Mouse (Mus musculus): ENCODE data around the gene Fam162b. TPM values are rescaled to one million over a fixed set of nuclear protein-coding genes. Genes with fewer than 3 reads are reported as not detected.

Fam162b gene
- total RNA-seq, 2 experiments from 2014 or later: 0.60 TPM; not detected in 1

Other genes starting within 250 kb of the Fam162b start
- not detected for gene Gm49339, start 109.9 kb downstream of the Fam162b start, total RNA-seq (2021)
- under 1 TPM; 0.50 to 0.62 TPM for gene Lilr4b, start 109.9 kb downstream of the Fam162b start, total RNA-seq (2021)
- gene Lilrb4a, start 99.6 kb downstream of the Fam162b start, total RNA-seq (2021): 1 to 10 TPM in 1 of 2 experiments, under 1 TPM in 1; 0.74 to 1.0 TPM
- not detected for gene Gprc6a, start 40.9 kb upstream of the Fam162b start, total RNA-seq (2021)
- gene Rfx6, start 87.2 kb upstream of the Fam162b start, total RNA-seq (2021): not detected

Measured in left cerebral cortex, postnatal 4 days (tissue).